Mouse (Mus musculus): ENCODE data around the gene Spcs1. TPM values are rescaled to one million over a fixed set of nuclear protein-coding genes. Genes with fewer than 3 reads are reported as not detected.

Gene Spcs1
- polyA plus RNA-seq, 1 experiment from 2014 or later, result 513 TPM

DNA sequence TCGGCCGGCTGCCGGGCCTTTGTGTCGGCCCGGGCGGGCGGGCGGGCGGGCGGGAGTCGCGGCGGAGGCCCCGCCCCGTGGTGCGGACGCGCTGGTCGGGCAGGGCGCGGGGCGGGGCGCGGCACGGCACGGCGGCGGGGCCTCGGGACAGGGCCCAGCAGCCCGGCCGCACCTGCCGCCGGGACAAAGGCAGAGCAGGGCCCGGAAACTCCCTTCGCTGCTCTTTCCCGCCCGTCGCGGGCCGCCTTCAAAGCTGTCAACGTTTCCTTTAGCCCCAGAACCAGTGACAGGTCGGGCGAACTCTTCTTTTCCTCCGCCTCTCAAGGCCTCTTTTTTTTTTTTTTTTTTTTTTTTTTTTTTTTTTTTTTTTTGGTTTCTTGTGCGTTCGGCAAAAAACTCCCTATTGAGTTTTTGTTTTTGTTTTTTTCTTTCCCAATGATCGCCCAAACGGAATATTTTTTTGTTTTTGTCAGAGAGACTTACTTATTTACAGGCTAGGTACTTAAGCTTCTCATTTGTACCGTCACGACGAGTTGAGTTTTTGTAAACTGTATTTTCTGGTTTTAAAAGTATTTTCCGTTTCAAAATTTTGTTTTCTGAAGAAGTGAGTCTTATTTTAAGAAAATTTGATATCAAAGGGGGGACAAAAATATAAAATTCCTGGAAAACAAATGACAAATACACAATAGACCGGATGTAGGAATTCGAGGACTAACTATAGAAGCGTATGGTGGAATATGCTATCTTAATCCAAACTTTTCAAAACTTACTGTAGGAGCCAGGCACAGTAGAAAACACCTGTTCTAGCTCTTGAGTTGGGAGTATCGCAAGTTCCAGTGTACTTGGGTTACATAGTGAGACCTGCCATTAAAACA, 18.1 kb upstream of the Spcs1 start:
- TF ChIP-seq CTCF (IDR thresholded peaks at IDR 0.05; ENCODE audit: low read depth), result no peak
- no peak for TF ChIP-seq EP300 (optimal IDR thresholded peaks at IDR 0.05)
- Histone ChIP-seq H3K4me1 (replicated peaks; ENCODE audit: control insufficient read depth, insufficient read depth) (no peaks in the 10 kb centered on the region), H3K36me3 (ENCODE audit: control insufficient read depth, insufficient read depth, low read length) (peaks cover 15% of the 10 kb centered on the region), H3K9ac (ENCODE audit: low read length) (peak overlapping the region; percentile 94), H3K4me2 (replicated peaks; ENCODE audit: low read depth) (peak overlapping the region; percentile 52), H3K4me3 (ENCODE audit: low read depth, low read length) (peak overlapping the region; percentile 60), H3K27me3 (ENCODE audit: control insufficient read depth, insufficient read depth, low read length) (no peaks in the 10 kb centered on the region), H3K27ac (replicated peaks) (peak overlapping the region; percentile 99), H3K9me3 (ENCODE audit: control insufficient read depth, low read length) (no peaks in the 10 kb centered on the region)
- DNase-seq (ENCODE audit: low spot score), result peak; percentile 90
- WGBS, result 2% methylated on average over 29 of the region's 56 CpGs
- ATAC-seq (ENCODE audit: low FRiP score, low TSS enrichment), result peak; percentile 97

DNA sequence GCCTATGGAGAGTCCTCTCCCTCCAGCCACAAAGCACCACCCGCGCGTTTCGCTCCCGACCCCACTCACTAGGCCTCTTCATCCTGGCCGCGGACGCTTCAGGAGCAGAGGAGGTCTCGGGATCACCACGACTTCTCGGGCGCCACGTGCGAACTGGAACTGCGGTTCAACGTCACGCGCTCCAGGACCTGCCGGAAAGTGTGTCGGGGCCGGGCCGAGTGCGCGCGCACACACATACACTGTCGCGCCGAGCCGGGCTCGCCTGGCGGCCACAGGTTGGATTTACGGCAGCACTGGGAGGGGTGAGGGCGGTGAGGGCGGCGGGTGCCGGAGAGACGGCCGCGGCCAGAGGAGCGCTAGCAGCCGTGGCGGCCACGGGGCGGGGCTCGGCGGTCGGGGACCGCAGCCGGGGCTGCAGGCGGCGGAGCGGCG, 17.4 kb upstream of the Spcs1 start, which contains the start of the genes Pbrm1 and Gnl3:
Pbrm1 (plus strand) TSS at position 279 of the 432 bp plus-strand sequence.
Gnl3 (minus strand) TSS at position 293 of the 432 bp plus-strand sequence.
- Histone ChIP-seq H3K4me2 (replicated peaks; ENCODE audit: low read depth) (peak within 1 kb of the TSS; percentile 52), H3K27me3 (ENCODE audit: control insufficient read depth, insufficient read depth, low read length) (no peaks in the 10 kb centered on the region), H3K9ac (ENCODE audit: low read length) (peak within 1 kb of the TSS; percentile 94), H3K9me3 (ENCODE audit: control insufficient read depth, low read length) (no peaks in the 10 kb centered on the region), H3K4me1 (replicated peaks; ENCODE audit: control insufficient read depth, insufficient read depth) (no peaks in the 10 kb centered on the region), H3K4me3 (ENCODE audit: low read depth, low read length) (peak within 1 kb of the TSS; percentile 60), H3K27ac (replicated peaks) (peak within 1 kb of the TSS; percentile 99), H3K36me3 (ENCODE audit: control insufficient read depth, insufficient read depth, low read length) (peaks cover 17% of the 10 kb centered on the region)
- peak; percentile 93 for ATAC-seq (ENCODE audit: low FRiP score, low TSS enrichment)
- DNase-seq (ENCODE audit: low spot score), result peak; percentile 97
- under 1% methylated on average over 42 of the region's 53 CpGs for WGBS
- TF ChIP-seq EP300 (optimal IDR thresholded peaks at IDR 0.05), result no peak
- TF ChIP-seq CTCF (IDR thresholded peaks at IDR 0.05; ENCODE audit: low read depth), result peak; percentile 48

DNA sequence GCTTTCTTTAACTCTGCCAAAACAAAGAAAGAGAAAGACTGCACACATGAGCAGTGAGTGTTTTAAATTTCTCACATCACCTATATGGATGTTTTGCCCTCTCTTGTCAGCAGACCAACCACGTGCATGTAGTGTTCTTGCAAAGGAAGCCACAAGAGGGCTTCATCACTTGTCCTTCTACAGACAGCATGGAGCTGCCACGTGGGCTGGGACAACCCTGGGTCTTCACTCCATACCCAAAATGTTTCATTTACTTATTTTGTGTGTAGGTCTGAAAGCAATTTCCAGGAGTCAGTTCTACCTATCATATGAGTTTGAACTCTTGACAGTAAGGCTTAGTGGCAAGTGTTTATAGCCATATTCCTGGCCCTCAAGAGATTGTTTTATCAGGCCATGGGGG, 16.4 kb upstream of the Spcs1 start:
- Histone ChIP-seq H3K27me3 (ENCODE audit: control insufficient read depth, insufficient read depth, low read length) (no peaks in the 10 kb centered on the region), H3K4me3 (ENCODE audit: low read depth, low read length) (peak overlapping the region; percentile 60), H3K4me2 (replicated peaks; ENCODE audit: low read depth) (peak overlapping the region; percentile 50), H3K27ac (replicated peaks) (no peak overlapping the region), H3K4me1 (replicated peaks; ENCODE audit: control insufficient read depth, insufficient read depth) (no peaks in the 10 kb centered on the region), H3K9me3 (ENCODE audit: control insufficient read depth, low read length) (no peaks in the 10 kb centered on the region), H3K36me3 (ENCODE audit: control insufficient read depth, insufficient read depth, low read length) (peaks cover 22% of the 10 kb centered on the region), H3K9ac (ENCODE audit: low read length) (0 out of 2 replicates have a peak overlapping the region, but pooled peaks have one; percentile 27)
- DNase-seq (ENCODE audit: low spot score), result no peak
- no peak for ATAC-seq (ENCODE audit: low FRiP score, low TSS enrichment)
- 0% methylated on average over 2 of the region's 2 CpGs for WGBS
- peak; percentile 58 for TF ChIP-seq CTCF (IDR thresholded peaks at IDR 0.05; ENCODE audit: low read depth)
- no peak for TF ChIP-seq EP300 (optimal IDR thresholded peaks at IDR 0.05)

DNA sequence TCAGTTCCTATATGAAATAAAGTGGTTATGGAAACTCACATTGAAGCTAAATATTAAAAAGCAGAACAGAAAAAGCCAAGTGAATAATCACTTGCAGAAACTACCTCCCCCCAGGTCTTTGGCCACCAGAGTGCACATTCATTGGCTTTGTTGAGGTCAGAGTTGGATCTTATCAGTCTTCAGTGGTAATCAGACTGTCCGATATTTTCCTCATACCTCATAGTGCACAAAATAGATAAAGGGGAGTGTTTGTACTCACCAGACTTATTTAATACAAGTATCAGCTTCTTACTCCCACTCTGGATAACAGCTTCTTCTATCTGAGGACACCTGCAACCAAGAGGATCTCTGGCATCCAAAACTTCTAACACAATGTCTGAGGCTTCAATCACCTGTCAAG, 14.6 kb upstream of the Spcs1 start:
- TF ChIP-seq EP300 (optimal IDR thresholded peaks at IDR 0.05) (no peak), CTCF (IDR thresholded peaks at IDR 0.05; ENCODE audit: low read depth) (no peak)
- Histone ChIP-seq H3K4me3 (ENCODE audit: low read depth, low read length) (no peak overlapping the region), H3K9ac (ENCODE audit: low read length) (no peak overlapping the region), H3K4me1 (replicated peaks; ENCODE audit: control insufficient read depth, insufficient read depth) (no peaks in the 10 kb centered on the region), H3K36me3 (ENCODE audit: control insufficient read depth, insufficient read depth, low read length) (peaks cover 27% of the 10 kb centered on the region), H3K9me3 (ENCODE audit: control insufficient read depth, low read length) (no peaks in the 10 kb centered on the region), H3K27ac (replicated peaks) (no peak overlapping the region), H3K27me3 (ENCODE audit: control insufficient read depth, insufficient read depth, low read length) (no peaks in the 10 kb centered on the region), H3K4me2 (replicated peaks; ENCODE audit: low read depth) (no peak overlapping the region)
- ATAC-seq (ENCODE audit: low FRiP score, low TSS enrichment) (no peak), DNase-seq (ENCODE audit: low spot score) (no peak)
- WGBS, result 60% methylated on average over 1 of the region's 1 CpGs

DNA sequence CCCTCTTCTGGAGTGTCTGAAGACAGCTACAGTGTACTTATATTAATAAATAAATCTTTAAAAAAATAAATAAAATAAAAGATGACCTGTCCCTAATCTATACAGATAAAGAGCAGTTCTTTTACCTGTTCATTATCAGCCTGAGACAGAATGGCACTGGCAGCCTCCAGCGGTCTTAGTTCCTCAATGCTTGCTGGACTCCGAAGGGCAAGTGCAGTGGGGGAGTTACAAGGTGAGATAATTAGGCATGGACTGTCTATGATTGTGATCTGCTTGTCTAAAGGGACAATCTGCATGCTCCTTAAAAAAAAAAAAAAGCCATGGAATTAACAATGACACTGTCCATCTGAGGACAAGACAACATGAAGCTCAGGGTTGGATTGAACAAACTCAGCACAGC, 12.5 kb upstream of the Spcs1 start:
- Histone ChIP-seq H3K27me3 (ENCODE audit: control insufficient read depth, insufficient read depth, low read length) (no peaks in the 10 kb centered on the region), H3K4me3 (ENCODE audit: low read depth, low read length) (no peak overlapping the region), H3K9ac (ENCODE audit: low read length) (no peak overlapping the region), H3K4me1 (replicated peaks; ENCODE audit: control insufficient read depth, insufficient read depth) (no peaks in the 10 kb centered on the region), H3K4me2 (replicated peaks; ENCODE audit: low read depth) (no peak overlapping the region), H3K27ac (replicated peaks) (no peak overlapping the region), H3K36me3 (ENCODE audit: control insufficient read depth, insufficient read depth, low read length) (peaks cover 30% of the 10 kb centered on the region), H3K9me3 (ENCODE audit: control insufficient read depth, low read length) (no peaks in the 10 kb centered on the region)
- TF ChIP-seq EP300 (optimal IDR thresholded peaks at IDR 0.05) (no peak), CTCF (IDR thresholded peaks at IDR 0.05; ENCODE audit: low read depth) (no peak)
- ATAC-seq (ENCODE audit: low FRiP score, low TSS enrichment) (no peak), DNase-seq (ENCODE audit: low spot score) (no peak)
- 97% methylated on average over 2 of the region's 2 CpGs for WGBS

DNA sequence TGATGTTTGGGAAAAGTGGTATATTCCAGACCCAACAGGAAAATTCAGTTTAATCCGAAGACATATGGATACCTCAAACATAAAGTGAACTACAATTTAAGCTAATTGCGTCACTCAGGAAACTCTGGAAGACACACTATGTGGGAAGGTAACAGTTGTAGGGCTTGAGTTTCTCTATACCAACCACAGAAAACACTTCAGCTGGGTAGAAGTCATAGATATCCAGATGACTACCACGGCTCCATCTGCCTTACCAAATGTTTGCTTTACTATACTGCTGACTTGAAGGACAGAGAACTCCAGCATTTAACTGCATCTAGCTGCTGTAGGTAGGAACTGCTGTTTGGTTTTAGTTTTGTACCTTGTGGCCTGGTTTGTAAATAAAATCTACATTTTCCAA, 10.1 kb upstream of the Spcs1 start:
- peaks cover 35% of the 10 kb centered on the region for H3K36me3 ChIP-seq (ENCODE audit: control insufficient read depth, insufficient read depth, low read length)
- DNase-seq (ENCODE audit: low spot score) (no peak), ATAC-seq (ENCODE audit: low FRiP score, low TSS enrichment) (no peak)
- H3K4me2 ChIP-seq (replicated peaks; ENCODE audit: low read depth), result no peak overlapping the region
- TF ChIP-seq EP300 (optimal IDR thresholded peaks at IDR 0.05) (no peak), CTCF (IDR thresholded peaks at IDR 0.05; ENCODE audit: low read depth) (no peak)
- no peak overlapping the region for H3K27ac ChIP-seq (replicated peaks)
- H3K4me3 ChIP-seq (ENCODE audit: low read depth, low read length), result no peak overlapping the region
- WGBS, result 88% methylated on average over 3 of the region's 3 CpGs
- no peak overlapping the region for H3K9ac ChIP-seq (ENCODE audit: low read length)
- H3K27me3 ChIP-seq (ENCODE audit: control insufficient read depth, insufficient read depth, low read length), result no peaks in the 10 kb centered on the region
- H3K9me3 ChIP-seq (ENCODE audit: control insufficient read depth, low read length), result no peaks in the 10 kb centered on the region
- no peaks in the 10 kb centered on the region for H3K4me1 ChIP-seq (replicated peaks; ENCODE audit: control insufficient read depth, insufficient read depth)
